Mouse (Mus musculus): Measurements from ENCODE around the gene Pjvk. TPM values are rescaled to one million over a fixed set of nuclear protein-coding genes. Genes with fewer than 3 reads are reported as not detected.

Gene Pjvk
- total and polyA plus RNA-seq, 3 experiments, result 0.08 TPM; not detected in 2

DNA sequence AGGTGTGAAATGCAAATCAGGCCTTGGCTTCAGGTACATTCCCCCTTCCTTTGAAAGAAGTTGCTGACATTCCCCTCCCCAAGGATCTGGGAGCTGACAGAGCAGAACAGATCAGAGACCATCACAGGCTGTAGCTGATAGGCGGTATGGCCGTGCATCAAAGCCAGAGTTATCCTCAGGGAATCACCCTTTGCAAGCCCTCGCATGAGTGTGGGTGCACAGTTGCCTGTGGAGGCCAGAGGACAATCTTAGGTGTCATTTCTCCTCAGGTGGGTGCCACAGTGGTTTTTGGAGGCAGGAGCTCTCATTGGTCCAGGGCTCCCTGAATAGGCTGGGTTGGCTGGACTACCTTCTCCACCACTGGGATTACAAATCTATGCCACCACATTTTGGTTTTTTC, 53.9 kb downstream of the Pjvk start:
- H3K27me3 ChIP-seq (ENCODE audit: control insufficient read depth, insufficient read depth, low read length), result no peaks in the 10 kb centered on the region
- H3K4me1 ChIP-seq (ENCODE audit: control insufficient read depth, insufficient read depth, low read length), result no peaks in the 10 kb centered on the region
- H3K36me3 ChIP-seq (ENCODE audit: control insufficient read depth, insufficient read depth, low read length), result peaks cover 4% of the 10 kb centered on the region
- no peak overlapping the region for H3K27ac ChIP-seq
- DNase-seq, result no peak
- WGBS, result 83% methylated on average over 3 of the region's 3 CpGs
- H3K4me3 ChIP-seq, result no peak overlapping the region
- no peaks in the 10 kb centered on the region for H3K79me2 ChIP-seq (replicated peaks; ENCODE audit: control insufficient read depth, insufficient read depth, low read length)
- no peak overlapping the region for H3K9ac ChIP-seq (ENCODE audit: low read depth, low read length)
- intact Hi-C loops (cut with DNase I), result no loop called here
- no peak for TF ChIP-seq CTCF (IDR thresholded peaks at IDR 0.05)
- TF ChIP-seq EP300 (IDR thresholded peaks at IDR 0.05; ENCODE audit: insufficient read depth, low read depth, low read length), result peak; percentile 27; the same call in 1 of the 2 replicates

DNA sequence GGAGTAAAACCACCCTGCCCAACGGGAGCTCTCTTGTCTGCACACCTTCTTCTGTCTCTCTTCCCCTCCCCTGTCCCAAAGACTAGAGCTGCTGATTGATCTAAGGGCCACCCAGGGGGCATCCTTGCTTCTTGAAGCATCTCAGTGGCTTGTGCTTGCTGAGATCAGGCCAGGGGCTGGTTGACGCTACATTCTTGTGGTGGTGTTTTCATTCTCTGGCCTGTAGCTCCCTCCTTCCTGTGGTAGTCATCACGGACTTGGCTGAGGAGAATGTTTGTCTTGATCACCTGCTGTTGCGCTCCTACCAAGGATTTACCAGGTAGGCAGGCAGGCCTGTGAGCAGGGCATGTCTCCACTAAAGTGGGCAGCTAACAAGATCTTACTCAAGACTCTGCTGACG, 54.5 kb downstream of the Pjvk start:
- TF ChIP-seq POLR2A (IDR thresholded peaks at IDR 0.05; ENCODE audit: insufficient read depth, low read depth, low read length) (no peak), CTCF (IDR thresholded peaks at IDR 0.05) (no peak), EP300 (IDR thresholded peaks at IDR 0.05; ENCODE audit: insufficient read depth, low read depth, low read length) (peak; percentile 56; the same call in 1 of the 2 replicates)
- Histone ChIP-seq H3K79me2 (replicated peaks; ENCODE audit: control insufficient read depth, insufficient read depth, low read length) (no peaks in the 10 kb centered on the region), H3K4me3 (no peak overlapping the region), H3K27me3 (ENCODE audit: control insufficient read depth, insufficient read depth, low read length) (no peaks in the 10 kb centered on the region), H3K4me1 (ENCODE audit: control insufficient read depth, insufficient read depth, low read length) (no peaks in the 10 kb centered on the region), H3K27ac (no peak overlapping the region), H3K36me3 (ENCODE audit: control insufficient read depth, insufficient read depth, low read length) (peaks cover 4% of the 10 kb centered on the region), H3K9ac (ENCODE audit: low read depth, low read length) (no peak overlapping the region)
- DNase-seq, result no peak
- intact Hi-C loops (cut with DNase I), result no loop called here
- WGBS, result 74% methylated on average over 5 of the region's 5 CpGs

DNA sequence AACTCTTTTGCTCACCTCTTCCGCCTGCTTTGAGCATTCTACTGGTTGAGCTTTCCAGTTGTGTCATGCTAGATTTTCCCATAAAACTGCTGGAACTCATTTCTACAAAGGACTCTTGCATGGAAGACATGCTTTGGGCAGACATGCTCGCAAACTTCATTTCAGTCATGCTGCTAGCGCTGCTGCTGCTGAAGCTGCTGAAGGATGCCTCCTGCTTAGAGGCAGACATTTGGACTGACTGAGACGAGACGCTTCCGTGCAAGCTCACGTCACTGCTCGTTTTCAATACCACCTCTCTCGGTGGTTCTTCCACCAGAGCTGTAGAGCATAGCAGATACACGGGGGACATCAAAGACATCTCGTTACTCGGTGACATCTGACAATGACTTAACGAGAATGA, 57.4 kb downstream of the Pjvk start:
- WGBS, result 86% methylated on average over 13 of the region's 13 CpGs
- no peak overlapping the region for H3K9ac ChIP-seq (ENCODE audit: low read depth, low read length)
- no peak for TF ChIP-seq EP300 (IDR thresholded peaks at IDR 0.05; ENCODE audit: insufficient read depth, low read depth, low read length)
- no peak for TF ChIP-seq CTCF (IDR thresholded peaks at IDR 0.05)
- TF ChIP-seq POLR2A (IDR thresholded peaks at IDR 0.05; ENCODE audit: insufficient read depth, low read depth, low read length), result no peak

More for the DNA sequence above, 57.4 kb downstream of the Pjvk start:
- H3K4me1 ChIP-seq (ENCODE audit: control insufficient read depth, insufficient read depth, low read length), result no peaks in the 10 kb centered on the region
- H3K4me3 ChIP-seq, result no peak overlapping the region
- no peaks in the 10 kb centered on the region for H3K27me3 ChIP-seq (ENCODE audit: control insufficient read depth, insufficient read depth, low read length)
- H3K79me2 ChIP-seq (replicated peaks; ENCODE audit: control insufficient read depth, insufficient read depth, low read length), result no peaks in the 10 kb centered on the region
- H3K36me3 ChIP-seq (ENCODE audit: control insufficient read depth, insufficient read depth, low read length), result peaks cover 12% of the 10 kb centered on the region
- no peak for DNase-seq
- no peak overlapping the region for H3K27ac ChIP-seq
- intact Hi-C loops (cut with DNase I), result no loop called here

Other genes starting within 250 kb of the Pjvk start
- gene Osbpl6, start 242.0 kb upstream of the Pjvk start, total RNA-seq (2021), result 10 to 100 TPM; 11.4 to 13.5 TPM
- gene Osbpl6, start 242.0 kb upstream of the Pjvk start, polyA plus RNA-seq (2012; rRNA removed), result 5.9 and 7.4 TPM in 2 replicates
- gene Prkra, start 461 bp upstream of the Pjvk start, total RNA-seq (2021), result 10 to 100 TPM; 12.1 to 12.4 TPM
- gene Prkra, start 461 bp upstream of the Pjvk start, polyA plus RNA-seq (2012; rRNA removed), result 9.6 and 14.7 TPM in 2 replicates
- gene Fkbp7, start 24.6 kb downstream of the Pjvk start, total RNA-seq (2021), result 10 to 100 TPM; 20.8 to 21.9 TPM
- 7.9 and 14.7 TPM in 2 replicates for gene Fkbp7, start 24.6 kb downstream of the Pjvk start, polyA plus RNA-seq (2012; rRNA removed)
- gene Plekha3, start 26.8 kb downstream of the Pjvk start, total RNA-seq (2021), result 10 to 100 TPM; 19.4 to 21.3 TPM
- gene Plekha3, start 26.8 kb downstream of the Pjvk start, polyA plus RNA-seq (2012; rRNA removed), result 12.8 and 19.2 TPM in 2 replicates